Mouse (Mus musculus) testis, adult 2 months (tissue): ENCODE measurements around the gene Mphosph9.

Experiments
- CTCF ChIP-seq: fragments of 200-500 bp; IDR thresholded peaks from 2 replicates; pipeline ENCODE4 v1.5.1; 2012; ENCODE audit warnings: low read depth, mild to moderate bottlenecking, inconsistent platforms, low read length, moderate library complexity; ENCODE audit not compliant: control insufficient read depth, insufficient read depth, insufficient replicate concordance
- POLR2A ChIP-seq: fragments of 200-500 bp; IDR thresholded peaks from 2 replicates; pipeline ENCODE4 v1.6.1; 2012; ENCODE audit warnings: low read depth, mild to moderate bottlenecking, inconsistent platforms, low read length, moderate library complexity; ENCODE audit not compliant: control insufficient read depth

GRCm38 (mm10) chr5:124218986-124219385 lies 108.8 kb downstream of the Mphosph9 start:
- no peak for TF ChIP-seq CTCF
- no peak for TF ChIP-seq POLR2A
